Mouse (Mus musculus) urinary bladder, adult 2 months (tissue): ENCODE measurements around the gene Tbl1x. TPM values are rescaled to one million over a fixed set of nuclear protein-coding genes. Genes with fewer than 3 reads are reported as not detected.

Source experiments
- DNase-seq: peaks from one replicate; pipeline ENCODE4 v3.0.0; 2022; ENCODE audit warnings: low spot score
- polyA plus RNA-seq: library from polyadenylated mRNA; depleted of rRNA; stranded (reverse); fragments of >200 nt; gene quantifications from 2 replicates; pipeline ENCODE4 v1.2.3, GENCODE M21; 2012

Tbl1x gene
- polyA plus RNA-seq, 1 experiment: 37.2 TPM

DNA sequence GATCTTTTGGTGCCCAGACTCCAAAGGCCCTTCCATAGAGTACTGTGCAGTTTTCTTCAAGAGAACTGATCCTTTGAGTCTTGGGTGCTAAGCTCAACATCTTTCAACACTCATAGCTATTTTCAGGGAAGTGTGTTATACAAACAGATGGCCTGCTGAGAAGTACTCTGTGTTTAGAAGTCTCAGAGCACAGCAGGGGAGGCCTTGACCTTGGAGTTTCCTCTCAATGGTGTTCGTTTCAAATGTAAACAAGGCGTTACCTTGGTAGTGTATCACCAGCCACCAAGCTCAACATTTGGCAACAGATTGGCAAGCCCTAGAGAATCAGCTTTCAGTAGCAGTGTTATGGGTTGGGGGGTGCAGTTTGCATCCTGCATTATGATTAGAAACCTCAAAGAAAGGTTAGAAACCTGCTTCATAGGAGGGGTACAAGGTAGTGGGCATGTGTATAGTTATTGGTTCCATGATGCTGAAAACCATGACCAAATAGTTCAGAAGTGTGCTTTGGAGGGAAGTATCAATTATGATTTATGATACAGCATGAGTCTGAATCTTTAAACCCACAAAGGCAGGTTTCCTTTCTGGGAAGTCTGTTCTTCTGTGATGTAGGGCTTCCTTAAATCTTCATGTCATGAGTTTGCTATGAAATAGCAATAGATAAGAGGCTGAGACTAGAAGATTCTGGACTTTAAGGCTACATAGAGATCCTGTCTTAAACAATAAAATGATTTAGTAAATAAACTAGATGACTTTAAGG lies 98.3 kb downstream of the Tbl1x start:
- DNase-seq: no peak

- DNase-seq: no peak
Observed at GRCm38 (mm10) chrX:77611938-77612337, 101.1 kb downstream of the Tbl1x start.

DNA sequence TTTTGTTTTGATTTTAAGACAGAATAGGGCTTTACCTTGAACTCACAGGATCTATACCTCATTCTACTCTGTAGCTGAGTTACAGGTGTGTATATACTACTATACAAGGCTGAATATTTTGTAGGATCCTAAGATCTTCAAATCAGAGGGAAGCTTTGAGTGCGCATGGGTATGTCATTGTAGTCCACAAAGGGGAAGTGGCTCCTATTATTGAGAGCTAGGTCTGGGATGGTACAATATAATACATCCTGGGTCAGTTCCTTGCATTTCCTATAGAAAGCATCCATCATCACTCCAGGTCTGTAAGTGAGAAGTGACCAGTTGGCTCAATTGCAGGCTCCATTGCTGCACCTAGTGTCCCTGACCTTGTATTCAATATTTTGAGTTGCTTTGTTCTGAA lies 102.2 kb downstream of the Tbl1x start:
- DNase-seq: no peak

- DNase-seq: no peak
Observed at GRCm38 (mm10) chrX:77615735-77616293, 105.0 kb downstream of the Tbl1x start.

- no peak for DNase-seq
Observed at GRCm38 (mm10) chrX:77617368-77618144, 106.7 kb downstream of the Tbl1x start.

- no peak for DNase-seq
Observed at GRCm38 (mm10) chrX:77630439-77630838, 119.6 kb downstream of the Tbl1x start.

GRCm38 (mm10) chrX:77636499-77636898 lies 125.7 kb downstream of the Tbl1x start:
- no peak for DNase-seq

DNA sequence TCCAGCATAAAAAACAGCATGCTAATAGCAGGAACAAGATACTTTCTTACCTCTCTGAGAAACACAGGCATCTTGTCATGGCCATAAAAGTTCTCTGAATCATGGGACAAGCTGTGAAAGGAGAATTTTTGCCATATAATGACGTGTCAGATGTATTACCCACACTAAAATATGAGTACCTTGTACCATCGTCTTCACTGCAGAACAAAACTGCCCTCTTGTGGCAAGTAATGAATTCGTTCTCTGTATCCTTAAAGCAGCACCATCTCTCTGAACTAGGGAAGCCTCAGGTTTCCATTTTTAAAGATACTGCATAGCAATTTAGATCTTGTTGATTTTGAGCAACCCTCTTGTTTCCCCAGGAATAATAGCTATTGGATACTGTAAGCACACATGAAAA lies 127.3 kb downstream of the Tbl1x start:
- DNase-seq: no peak

DNA sequence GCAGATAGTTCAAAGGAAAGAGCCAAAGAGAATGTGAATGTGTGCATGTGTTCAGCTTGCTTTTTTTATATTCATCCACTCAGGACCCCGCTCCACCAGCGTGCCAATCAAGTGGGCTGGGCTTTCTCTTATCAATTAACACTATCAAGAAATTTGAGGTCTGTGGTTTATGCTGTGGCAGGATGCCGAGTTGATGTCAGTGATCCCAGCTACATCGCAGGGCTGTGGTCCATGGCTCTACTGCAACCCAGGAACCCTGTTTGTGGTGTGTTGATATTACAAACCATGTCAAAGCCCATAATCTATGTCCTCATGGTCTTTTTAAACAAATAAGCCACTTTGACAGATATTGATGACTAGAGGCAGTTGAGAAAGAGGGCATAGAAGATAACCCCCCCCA lies 129.5 kb downstream of the Tbl1x start:
- no peak for DNase-seq

DNA sequence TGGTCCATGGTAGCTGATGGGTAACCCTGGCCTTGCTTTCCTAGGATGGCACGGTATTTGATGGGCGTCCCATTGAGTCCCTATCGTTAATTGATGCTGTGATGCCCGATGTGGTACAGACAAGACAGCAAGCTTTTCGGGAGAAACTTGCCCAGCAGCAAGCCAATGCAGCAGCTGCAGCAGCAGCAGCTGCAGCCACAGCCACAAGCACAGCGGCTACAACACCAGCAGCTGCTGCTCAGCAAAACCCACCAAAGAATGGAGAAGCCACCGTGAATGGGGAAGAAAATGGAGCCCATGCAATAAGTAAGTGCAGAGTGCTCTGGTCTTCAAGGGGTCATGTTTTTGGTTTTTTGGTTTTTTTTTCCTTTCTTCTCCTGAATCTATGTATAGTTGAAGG lies 135.4 kb downstream of the Tbl1x start:
- DNase-seq: no peak

GRCm38 (mm10) chrX:77650246-77650645 lies 139.4 kb downstream of the Tbl1x start:
- DNase-seq: no peak

GRCm38 (mm10) chrX:77662030-77662429 lies 151.2 kb downstream of the Tbl1x start:
- DNase-seq: no peak

- DNase-seq: no peak
Observed at GRCm38 (mm10) chrX:77663276-77663675, 152.5 kb downstream of the Tbl1x start.

GRCm38 (mm10) chrX:77665030-77665429 lies 154.2 kb downstream of the Tbl1x start:
- no peak for DNase-seq

- DNase-seq: no peak
Observed at GRCm38 (mm10) chrX:77666911-77667310, 156.1 kb downstream of the Tbl1x start.

DNA sequence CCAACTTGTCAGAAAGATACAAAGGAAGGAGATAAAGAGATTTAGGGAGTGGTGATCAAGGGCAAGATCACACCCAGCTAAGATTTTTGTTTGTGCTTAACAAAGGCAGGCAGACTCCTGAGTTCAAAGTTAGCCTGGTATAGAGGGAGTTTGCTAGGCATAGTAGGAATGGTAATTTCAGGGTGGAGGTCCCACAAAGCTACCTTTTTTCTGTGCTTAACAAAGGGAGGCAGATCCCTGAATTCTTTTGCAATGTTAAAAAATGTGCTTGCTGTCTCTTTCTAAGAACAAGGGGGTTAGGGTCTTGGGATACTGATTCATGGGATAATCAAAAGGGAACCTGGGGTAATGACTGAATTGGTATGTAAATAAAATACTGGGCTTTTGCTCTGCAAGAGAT lies 156.6 kb downstream of the Tbl1x start:
- DNase-seq: no peak

- DNase-seq: no peak
Observed at GRCm38 (mm10) chrX:77669779-77670550, 159.2 kb downstream of the Tbl1x start.
